Mouse (Mus musculus): ENCODE measurements around the gene Dock9.

DNA sequence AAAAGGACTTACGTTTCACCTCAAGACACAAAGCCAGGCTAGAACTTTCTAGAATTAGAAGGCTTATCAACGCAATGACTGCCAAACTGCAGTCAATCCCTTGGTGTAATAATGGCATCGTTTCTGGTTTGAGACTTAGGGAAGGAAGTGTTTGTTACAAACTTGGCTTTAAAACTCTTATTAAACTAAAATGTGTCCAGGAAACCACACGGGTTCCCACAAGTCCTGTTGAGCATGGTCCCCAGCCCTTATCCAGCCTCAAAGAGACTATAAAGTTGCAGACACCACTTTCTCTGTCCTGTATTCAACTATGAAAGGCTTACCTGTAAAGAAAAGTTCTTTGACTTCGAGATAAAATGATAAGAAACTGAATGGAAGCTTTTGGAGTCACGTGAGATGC lies 149.9 kb downstream of the Dock9 start:
- TF ChIP-seq CTCF (conservative IDR thresholded peaks at IDR 0.05; ENCODE audit: low read length) (no peak), POU5F1 (IDR thresholded peaks at IDR 0.05; ENCODE audit: borderline replicate concordance, low read length) (no peak), NANOG (IDR thresholded peaks at IDR 0.05; ENCODE audit: borderline replicate concordance, low read length) (no peak)
